Mouse (Mus musculus) fibroblast of lung, adult 2 months (primary cell): Measurements from ENCODE around the gene Tex2.

Experiments
- DNase-seq: peaks from one replicate; pipeline ENCODE4 v3.0.0-alpha.2; 2011; ENCODE audit warnings: low read depth

The Tex2 gene

DNA sequence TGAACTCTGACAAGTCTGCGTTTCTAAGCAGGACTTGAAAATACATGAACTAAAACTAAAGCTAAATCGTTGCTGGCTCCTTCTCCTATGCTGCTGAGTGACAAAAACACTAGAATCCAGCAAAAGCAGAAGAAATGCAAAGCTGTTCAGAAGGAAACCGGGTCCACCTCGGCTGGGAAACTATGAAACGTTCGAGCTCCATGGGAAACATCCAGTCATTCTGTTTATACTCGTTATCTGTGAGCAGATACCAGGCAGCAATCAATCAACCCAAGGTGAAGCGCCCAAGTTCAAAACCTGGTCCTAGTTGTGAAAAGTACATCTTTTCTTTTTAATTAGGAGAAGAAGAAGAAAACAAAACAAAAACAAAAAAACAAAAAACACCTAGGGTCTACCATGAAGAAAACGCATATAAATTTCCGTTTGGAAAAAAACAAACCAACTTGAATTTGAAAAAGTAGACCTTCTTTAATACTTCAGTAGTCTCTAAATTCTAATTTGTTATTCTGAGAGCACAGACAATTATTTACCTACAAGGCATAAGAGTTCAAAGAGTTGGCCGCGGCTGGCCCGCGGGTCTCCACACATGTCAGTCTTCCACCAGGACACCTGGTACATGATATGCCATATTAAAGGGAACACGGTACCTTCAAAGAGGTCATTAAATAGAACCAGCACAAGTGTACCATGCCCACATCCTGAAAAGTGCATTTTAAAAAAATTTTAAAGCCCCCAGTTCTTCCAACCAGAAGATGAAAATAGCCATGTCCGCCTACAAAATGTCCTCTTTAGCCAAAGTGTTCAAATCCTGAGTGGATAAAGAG, 127.0 kb downstream of the Tex2 start:
- DNase-seq, result no peak

- no peak for DNase-seq
Observed at GRCm38 (mm10) chr11:106485611-106486010, 127.6 kb downstream of the Tex2 start.

DNA sequence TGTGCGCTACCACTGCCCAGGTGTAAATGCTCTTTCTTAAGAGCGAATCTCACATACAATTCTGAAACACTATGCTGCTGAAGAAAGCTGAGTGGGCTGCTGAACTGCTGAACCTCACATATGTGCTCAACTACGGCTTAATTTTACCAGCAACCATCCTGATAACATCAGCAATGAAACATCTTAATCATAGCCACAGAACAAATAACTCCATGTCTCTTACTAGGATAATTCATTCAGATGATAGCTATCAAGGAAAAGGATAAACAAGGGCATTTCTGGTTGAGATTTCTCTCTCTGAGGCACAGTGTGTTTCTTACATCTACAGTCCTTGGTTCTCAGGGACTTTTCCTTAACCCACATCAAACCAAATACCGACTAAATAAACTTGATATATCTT, 128.3 kb downstream of the Tex2 start:
- no peak for DNase-seq

DNA sequence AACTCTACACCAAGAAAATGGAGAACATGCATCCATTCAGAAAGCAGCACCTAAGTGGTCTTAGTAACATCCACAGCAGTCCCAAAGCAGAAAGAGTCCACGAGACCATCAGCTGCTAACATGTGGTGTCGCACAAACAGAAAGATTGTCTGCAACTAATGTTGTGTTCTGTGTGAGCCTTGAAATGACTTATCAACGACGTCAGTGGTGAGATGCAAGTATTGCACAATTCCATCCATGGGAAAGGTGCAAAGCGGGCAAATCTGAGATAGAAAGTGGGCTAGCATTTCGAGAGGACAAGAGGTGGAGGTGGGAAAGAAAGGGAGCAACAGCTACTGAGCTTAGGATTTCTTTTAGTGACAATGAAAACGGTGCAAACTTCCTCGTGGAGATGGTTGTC, 130.4 kb downstream of the Tex2 start:
- no peak for DNase-seq

DNA sequence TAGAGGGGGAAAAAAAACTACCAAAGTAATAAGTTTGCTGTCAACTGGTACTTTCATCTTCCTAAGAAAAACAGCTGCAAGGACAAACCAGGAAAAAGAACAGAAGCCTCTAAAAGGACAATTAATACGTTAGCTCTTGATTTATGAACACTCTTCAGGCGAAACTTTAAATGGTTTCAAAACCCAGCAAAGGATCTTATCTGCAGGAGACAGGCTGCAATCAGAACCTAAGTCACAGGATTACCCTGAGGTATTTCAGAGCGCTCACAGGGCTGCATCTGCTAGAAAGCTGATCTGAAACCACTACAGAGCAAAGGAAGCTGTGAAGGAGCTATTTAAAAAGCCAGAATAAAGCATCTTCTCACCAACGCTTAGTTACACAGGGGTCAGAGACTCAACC, 131.6 kb downstream of the Tex2 start:
- no peak for DNase-seq

DNA sequence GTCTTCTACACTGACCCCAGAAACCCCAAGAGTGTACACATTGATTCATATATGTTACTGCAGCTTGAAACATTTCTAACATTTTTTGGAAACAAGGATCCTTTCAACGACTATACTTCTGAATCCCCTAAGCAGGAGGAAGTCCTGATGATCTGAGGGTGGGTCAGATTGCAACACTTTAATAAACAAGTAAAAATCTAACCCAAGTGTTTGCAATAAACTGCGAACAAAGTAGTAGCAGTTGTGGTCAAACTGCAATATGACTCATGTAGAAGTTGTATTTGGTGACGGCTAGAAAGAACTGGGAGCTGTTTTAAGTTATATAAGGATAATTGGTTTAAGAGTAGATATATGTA, 132.7 kb downstream of the Tex2 start:
- DNase-seq, result no peak

- DNase-seq, result no peak
Observed at GRCm38 (mm10) chr11:106479619-106480529, 133.3 kb downstream of the Tex2 start.

DNA sequence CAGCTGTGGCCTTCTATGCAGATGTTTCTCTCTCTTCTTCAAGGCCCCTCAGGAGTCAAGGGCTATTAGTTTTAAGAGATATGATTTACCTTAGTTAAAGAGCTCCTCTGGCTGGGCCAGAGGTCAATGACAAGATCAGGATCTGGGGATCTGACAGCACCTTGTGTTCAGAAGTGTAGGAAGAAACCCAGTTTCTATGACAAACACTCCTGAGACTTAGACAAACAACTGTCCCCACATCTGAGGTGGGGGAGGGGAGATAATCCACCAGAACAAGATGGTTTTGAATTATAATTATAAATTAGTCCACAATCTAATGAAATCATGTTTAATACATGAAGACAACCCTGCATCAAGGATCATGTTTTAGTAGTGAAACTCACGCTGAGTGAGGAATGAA, 134.5 kb downstream of the Tex2 start:
- DNase-seq, result no peak

DNA sequence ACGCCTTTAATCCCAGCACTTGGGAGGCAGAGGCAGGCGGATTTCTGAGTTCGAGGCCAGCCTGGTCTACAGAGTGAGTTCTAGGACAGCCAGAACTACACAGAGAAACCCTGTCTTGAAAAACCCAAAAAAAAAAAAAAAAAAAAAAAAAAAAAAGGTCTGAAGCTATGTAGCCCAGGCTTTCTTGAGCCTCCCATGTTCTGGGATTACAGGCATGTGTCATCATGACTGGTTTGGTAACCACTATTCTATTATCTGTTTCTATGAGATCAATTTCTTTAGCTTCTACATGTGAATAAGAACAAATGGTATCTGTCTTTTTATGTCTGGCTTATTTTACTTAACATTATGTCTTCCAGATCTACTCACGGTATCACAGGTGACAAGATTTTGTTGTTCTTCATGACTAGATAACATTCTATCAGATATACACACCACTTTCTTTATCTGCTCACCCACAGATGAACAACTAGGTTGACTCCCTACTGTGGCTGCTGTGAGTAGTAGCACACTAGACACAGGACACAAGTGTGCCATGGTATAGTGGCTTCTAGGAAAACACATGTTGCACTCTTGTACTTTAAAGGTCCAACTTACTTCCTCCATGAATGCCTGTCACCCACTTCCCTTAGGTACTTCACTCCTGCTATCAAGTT, 135.6 kb downstream of the Tex2 start:
- no peak for DNase-seq

DNA sequence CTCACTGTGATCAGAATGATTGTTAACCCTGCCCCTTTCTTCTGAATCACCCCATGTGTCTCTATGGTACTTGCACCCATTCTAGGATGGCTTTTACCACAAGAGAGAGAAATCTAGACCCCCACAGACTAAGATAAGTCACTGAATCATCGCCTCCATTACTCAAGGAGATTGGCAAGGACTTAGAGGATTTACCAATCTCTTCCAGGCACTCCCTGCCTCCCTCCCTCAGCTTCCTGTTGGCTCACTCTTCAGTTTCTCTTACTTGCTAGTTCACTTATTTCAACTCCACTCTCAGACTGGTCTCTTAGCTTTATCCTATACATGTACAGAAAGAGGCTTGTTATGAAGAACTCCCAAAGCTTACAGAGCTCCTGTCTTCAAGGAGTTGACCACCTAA, 137.9 kb downstream of the Tex2 start:
- DNase-seq, result peak; percentile 55

DNA sequence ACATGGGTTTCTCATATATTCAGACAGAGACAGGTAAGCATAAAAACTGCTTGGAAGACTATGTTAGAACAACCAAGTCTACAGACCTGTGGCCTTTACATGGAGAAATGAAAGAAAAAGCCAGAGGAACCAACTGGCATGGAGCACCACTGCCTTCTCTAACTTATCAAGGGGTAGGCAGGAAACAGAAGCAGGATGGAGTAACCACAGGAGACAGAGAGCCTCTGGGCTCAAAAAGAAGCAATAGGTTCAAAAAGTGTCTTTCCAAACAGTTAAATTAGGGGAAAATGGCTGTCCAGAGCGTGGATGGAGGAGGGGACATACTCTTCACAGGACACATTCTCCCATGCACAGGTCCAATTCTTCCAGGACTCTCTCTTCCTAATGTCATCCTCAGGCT, 141.6 kb downstream of the Tex2 start:
- DNase-seq, result no peak

DNA sequence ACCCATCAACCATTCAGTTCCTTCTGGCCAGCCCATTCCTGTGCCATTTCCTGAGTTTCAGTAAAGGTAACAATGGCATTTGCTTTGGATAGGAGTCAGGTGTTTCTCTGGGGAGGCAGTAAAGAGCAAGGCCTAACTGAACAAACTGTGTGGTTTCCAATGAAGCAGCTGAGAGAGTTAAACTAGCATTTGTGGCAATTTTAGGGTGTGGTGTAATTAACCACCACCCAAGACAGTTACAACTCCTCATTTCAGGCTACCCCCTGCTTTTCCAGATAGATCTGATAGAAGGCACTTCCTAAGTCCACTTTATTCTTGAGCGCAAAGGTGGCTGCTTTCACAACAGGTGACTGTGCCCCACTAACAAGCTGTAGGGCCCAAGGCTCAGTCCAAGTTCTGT, 144.7 kb downstream of the Tex2 start:
- DNase-seq, result no peak

DNA sequence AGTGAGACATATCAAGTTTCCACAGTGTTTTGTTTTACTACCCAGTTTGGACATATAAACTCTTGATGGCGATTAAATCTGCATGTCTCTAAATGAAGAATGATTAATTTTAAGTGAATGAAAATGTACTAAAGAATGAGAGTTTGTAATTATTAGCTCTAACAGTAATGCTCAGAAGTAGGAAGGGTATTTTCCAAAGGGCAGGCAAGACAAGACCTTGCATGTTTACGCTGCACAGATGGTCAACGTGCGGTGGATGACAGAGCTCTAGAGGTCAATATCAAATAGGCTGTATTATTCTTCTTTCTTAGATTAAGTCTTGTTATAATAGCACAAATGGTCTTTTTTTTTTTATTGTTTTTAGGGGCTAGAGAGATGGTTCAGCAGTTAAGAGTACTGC, 147.3 kb downstream of the Tex2 start:
- DNase-seq, result no peak

DNA sequence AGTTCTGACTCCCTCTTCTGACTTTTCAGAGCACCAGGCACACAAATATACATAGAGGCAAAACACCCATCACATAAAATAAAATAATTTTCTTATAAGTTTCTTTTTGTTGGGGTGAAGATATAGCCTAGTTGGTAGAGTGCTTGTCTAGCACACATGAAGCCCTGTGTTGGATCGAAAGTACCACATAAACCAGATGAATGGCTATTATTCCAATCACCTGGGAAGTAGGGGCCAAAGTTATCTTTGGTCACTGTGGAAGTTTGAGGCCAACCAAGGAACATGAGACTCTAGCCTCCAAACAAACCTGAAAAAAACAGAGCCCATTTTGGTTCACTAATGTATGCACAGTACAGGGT, 147.7 kb downstream of the Tex2 start:
- DNase-seq, result no peak

DNA sequence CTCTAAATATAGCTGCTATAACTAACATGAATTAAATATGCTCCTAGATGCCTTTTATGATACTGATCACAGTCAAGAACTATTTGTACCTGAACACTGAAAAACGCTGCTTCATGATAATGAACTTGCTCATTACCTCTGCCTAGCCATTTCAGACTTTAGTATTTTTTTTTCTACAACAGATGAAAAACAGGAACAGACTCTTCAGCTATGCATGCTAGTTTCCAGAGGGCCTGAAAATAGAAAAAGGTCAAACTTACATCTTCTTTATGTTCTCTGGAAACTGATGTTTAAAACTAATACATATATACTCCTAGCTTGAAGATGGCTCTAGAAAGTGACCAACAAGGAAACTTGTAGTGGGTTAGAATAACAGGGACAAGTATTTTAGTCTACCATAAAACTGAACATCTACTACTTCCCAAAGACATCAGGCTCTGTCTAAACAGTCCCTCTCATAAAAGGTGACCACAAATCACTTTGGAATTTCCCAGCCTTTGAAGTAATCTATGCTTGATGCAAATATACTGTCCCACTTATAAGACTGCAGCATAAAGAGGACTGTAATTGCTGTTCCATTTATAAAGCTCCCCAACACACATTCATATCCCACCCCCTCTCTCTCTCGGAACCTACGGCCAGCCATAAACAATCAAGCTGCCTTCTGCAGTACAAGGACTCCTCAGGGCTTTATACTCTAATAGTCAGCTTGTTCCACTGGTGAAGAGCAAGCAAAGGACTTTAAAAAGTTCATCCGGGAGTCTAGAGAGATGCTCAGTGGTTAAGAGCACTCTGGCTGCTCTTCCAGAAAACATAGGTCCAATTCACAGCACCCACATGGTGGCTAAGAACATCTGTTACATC, 148.3 kb downstream of the Tex2 start:
- no peak for DNase-seq

GRCm38 (mm10) chr11:106463845-106464244, 149.4 kb downstream of the Tex2 start:
- no peak for DNase-seq

DNA sequence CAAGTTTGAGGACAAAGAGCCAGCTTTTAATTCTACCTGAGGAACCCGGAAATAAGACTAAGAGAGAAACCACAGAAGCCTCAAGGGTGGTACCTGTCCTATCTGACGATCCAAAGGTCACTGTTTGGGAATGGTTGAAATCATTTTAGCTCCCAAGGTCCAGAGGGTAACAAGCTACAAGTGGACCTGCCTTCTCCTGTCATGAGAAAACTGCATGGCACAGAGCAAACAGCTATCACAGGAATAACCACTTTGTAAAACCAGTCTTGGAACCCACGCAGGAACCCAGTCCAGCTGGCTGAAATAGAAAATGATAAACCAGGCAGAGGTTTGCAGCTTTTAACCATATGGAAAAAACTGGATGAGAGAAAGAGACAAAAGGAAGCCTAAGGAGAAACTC, 150.9 kb downstream of the Tex2 start:
- no peak for DNase-seq

DNA sequence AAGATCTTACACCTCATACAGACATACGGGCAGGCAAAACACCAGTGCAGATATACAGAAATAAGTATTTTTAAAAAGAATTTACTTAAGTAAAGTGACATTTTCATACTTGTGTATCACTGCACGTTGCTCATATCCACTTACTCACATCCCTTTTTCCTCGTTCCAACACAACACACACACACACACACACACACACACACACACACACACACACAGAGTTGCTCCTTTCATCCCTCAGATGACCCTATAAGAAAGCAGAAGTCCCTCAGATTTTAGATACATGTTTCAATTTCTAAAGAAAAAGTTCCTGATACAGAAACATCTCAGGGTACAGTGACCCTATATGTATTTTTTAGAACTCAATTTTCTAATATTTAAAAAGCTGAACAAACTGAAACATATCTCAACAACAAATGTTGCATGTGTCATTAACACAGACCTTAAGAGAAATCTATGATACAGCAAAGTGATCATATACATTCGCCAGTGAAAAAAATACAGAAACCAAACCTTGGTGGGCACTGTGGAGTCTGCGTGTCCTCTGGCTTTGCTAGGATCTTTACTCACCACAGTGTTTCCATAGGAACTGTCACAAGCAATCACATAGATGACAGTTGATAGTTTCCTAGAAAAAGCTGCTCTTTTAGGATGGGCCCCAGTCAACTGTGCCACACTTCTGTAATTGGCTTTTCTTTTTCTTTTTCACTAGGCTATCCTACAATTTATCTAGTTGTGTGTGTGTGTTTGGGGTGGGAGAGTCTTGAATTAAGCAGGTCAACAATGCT, 151.9 kb downstream of the Tex2 start:
- DNase-seq, result no peak

DNA sequence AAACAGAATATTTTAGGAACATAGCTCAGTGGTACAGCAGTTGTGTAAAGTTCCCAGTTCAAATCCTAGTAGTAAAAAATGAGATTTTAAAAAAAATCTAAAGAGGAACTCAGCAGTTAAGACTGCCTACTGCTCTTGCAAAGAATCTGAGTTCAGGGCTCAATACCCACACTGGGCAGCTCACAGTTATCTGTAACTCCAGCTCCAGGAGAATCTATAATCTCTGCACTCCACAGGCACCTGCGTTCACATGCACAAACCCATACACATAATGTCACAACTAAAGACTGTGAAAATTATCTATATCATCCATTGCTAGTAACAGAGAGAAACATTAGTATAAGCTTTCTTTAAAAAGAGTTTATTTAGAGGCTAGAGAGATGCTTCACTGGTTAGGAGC, 152.6 kb downstream of the Tex2 start:
- DNase-seq, result no peak

DNA sequence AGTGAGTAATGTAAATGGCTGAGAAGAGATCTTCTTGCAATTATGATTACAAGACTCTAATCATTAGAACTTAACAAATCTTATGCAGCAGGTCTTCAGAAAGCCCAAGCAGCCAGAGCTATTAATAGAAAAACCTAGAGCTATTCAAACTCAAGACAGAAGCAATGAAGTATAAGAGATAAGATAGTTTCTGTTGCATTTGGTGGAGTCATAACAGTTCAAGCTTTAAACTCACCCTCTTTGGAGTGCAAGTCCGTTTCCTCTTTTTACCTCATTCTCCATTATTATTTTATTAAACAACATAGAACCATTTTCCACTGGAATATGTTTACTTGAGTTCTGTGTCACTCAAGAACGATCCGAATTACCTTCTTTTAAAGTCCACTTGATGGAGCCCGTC, 154.7 kb downstream of the Tex2 start:
- DNase-seq, result no peak
